Mouse (Mus musculus) embryonic fibroblast, embryonic 13.5 days (primary cell): ENCODE measurements around the gene Mta3. TPM values are rescaled to one million over a fixed set of nuclear protein-coding genes. Genes with fewer than 3 reads are reported as not detected.

Source experiments
- H3K27ac ChIP-seq: 2 replicates; pipeline ENCODE4 v1.5.1; 2012; ENCODE audit warnings: low read length, control low read depth, inconsistent platforms; ENCODE audit not compliant: insufficient read depth
- H3K4me1 ChIP-seq: 2 replicates; pipeline ENCODE4 v1.6.1; 2011; ENCODE audit warnings: low read length; ENCODE audit not compliant: control insufficient read depth, insufficient read depth
- H3K4me3 ChIP-seq: 2 replicates; pipeline ENCODE4 v1.5.1; 2011; ENCODE audit warnings: mild to moderate bottlenecking, control low read depth, low read length; ENCODE audit not compliant: insufficient read depth
- CTCF ChIP-seq: IDR thresholded peaks from 2 replicates; pipeline ENCODE4 v1.5.1; 2011; ENCODE audit warnings: mild to moderate bottlenecking, control low read depth, low read length, moderate library complexity, borderline replicate concordance; ENCODE audit not compliant: insufficient read depth
- POLR2A ChIP-seq: IDR thresholded peaks from 2 replicates; pipeline ENCODE4 v1.6.1; 2011; ENCODE audit warnings: low read depth, mild to moderate bottlenecking, control low read depth, low read length, moderate library complexity
- polyA plus RNA-seq: library from polyadenylated mRNA; stranded (reverse); fragments of >200 nt; gene quantifications from 2 replicates; pipeline ENCODE4 v1.2.4, GENCODE M21; 2011; ENCODE audit warnings: low read depth; ENCODE audit not compliant: missing spikeins, insufficient read length

The Mta3 gene
- polyA plus RNA-seq, 1 experiment = 41.2 TPM

- Histone ChIP-seq H3K4me1 (0 out of 2 replicates have a peak, but pooled peaks cover 2% of the 10 kb centered on the region), H3K27ac (no peak overlapping the region), H3K4me3 (no peak overlapping the region)
- TF ChIP-seq CTCF = no peak
- no peak for TF ChIP-seq POLR2A
These were observed 21.7 kb downstream of the Mta3 start for GRCm38 (mm10) chr17:83727707-83728106.

DNA sequence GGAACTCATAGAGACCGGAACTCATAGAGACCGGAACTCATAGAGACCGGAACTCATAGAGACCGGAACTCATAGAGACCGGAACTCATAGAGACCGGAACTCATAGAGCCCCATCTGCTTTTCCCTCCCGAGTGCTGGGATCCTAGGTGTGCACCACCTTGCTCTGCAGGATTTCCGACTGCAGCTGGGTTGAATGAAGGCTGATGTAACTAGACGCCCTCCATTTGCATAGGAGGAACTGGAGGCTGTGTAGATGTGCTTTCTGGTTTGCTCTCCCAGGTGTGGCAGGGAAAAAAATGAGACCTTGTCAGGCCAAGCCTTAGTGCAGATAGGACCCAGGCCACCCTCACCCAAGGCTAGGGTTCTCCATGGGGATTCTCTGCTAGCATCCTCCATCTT lies 23.1 kb downstream of the Mta3 start:
- TF ChIP-seq POLR2A = no peak
- TF ChIP-seq CTCF = no peak
- H3K4me1 ChIP-seq = 0 out of 2 replicates have a peak, but pooled peaks cover 2% of the 10 kb centered on the region
- no peak overlapping the region for H3K4me3 ChIP-seq
- no peak overlapping the region for H3K27ac ChIP-seq

- Histone ChIP-seq H3K4me3 (no peak overlapping the region), H3K4me1 (0 out of 2 replicates have a peak, but pooled peaks cover 2% of the 10 kb centered on the region), H3K27ac (no peak overlapping the region)
- TF ChIP-seq POLR2A = no peak
- TF ChIP-seq CTCF = no peak
These were observed 24.2 kb downstream of the Mta3 start for GRCm38 (mm10) chr17:83730123-83730522.

GRCm38 (mm10) chr17:83732166-83732629 lies 26.2 kb downstream of the Mta3 start:
- Histone ChIP-seq H3K27ac (peak overlapping the region; percentile 77), H3K4me1 (0 out of 2 replicates have a peak, but pooled peaks cover 2% of the 10 kb centered on the region), H3K4me3 (no peak overlapping the region)
- no peak for TF ChIP-seq CTCF
- peak; percentile 31; the same call in 1 of the 2 replicates for TF ChIP-seq POLR2A

- no peaks in the 10 kb centered on the region for H3K4me1 ChIP-seq
- no peak overlapping the region for H3K27ac ChIP-seq
- no peak overlapping the region for H3K4me3 ChIP-seq
- TF ChIP-seq CTCF (peak; percentile 71; the same call in 1 of the 2 replicates), POLR2A (no peak)
These were observed 26.8 kb downstream of the Mta3 start for GRCm38 (mm10) chr17:83732801-83733200.

- TF ChIP-seq POLR2A = no peak
- TF ChIP-seq CTCF = no peak
- H3K4me3 ChIP-seq = no peak overlapping the region
These were observed 30.7 kb downstream of the Mta3 start for GRCm38 (mm10) chr17:83736701-83737100.

DNA sequence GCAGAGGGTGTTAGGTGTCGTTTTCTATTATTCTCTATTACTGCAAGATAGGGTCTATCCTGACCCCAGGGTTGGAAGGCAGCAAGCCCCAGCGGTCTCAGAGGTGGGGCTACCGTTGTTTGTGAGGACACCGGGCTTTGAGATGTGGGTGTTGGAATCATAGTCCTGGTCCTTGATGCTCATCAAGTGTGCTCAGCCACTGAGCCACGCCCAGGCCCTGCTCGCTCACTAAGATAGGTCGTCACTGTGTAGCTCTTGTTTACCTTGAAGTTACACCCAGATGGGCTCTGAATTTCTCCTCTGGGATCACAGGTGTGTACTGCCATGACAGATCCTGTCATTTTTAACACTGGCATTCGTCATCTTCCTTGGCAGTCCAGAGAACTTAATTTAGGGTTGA lies 31.8 kb downstream of the Mta3 start:
- Histone ChIP-seq H3K27ac (no peak overlapping the region), H3K4me3 (no peak overlapping the region)
- TF ChIP-seq CTCF (no peak), POLR2A (no peak)

More at GRCm38 (mm10) chr17:83736701-83737100, 30.7 kb downstream of the Mta3 start:
- H3K27ac ChIP-seq = no peak overlapping the region
- H3K4me1 ChIP-seq = no peaks in the 10 kb centered on the region

DNA sequence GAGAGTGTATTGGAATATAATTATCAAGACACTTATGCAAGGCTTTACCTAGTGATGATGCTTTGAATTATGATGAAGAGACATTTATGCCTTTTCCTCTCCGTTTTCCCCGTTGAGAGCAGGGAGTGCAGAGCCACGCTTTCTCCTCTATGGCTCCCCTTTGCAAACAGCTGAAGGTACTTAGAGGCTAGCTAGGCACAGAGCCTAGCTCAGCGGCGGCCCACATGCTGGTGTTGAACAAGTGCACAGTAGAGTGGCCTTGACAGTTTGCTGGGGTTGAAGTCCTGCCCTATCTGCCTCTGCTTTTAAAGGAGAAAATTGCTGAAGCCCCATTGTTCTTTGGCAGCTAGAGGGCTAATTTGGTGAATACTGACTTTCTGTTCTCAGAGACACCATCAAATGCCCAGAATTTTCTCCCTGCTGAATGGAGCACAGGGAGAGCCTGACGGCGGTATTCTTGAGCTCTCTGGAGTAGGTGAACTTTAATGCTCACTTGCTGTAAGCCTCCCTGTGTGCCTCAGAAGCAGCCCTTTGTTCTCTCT lies 34.2 kb downstream of the Mta3 start:
- TF ChIP-seq POLR2A (no peak), CTCF (no peak)
- Histone ChIP-seq H3K27ac (no peak overlapping the region), H3K4me1 (no peaks in the 10 kb centered on the region), H3K4me3 (no peak overlapping the region)

More for the DNA sequence above, 31.8 kb downstream of the Mta3 start:
- no peaks in the 10 kb centered on the region for H3K4me1 ChIP-seq

- TF ChIP-seq CTCF (no peak), POLR2A (no peak)
- Histone ChIP-seq H3K4me3 (no peak overlapping the region), H3K27ac (no peak overlapping the region)
These were observed 35.3 kb downstream of the Mta3 start for GRCm38 (mm10) chr17:83741243-83741642.

DNA sequence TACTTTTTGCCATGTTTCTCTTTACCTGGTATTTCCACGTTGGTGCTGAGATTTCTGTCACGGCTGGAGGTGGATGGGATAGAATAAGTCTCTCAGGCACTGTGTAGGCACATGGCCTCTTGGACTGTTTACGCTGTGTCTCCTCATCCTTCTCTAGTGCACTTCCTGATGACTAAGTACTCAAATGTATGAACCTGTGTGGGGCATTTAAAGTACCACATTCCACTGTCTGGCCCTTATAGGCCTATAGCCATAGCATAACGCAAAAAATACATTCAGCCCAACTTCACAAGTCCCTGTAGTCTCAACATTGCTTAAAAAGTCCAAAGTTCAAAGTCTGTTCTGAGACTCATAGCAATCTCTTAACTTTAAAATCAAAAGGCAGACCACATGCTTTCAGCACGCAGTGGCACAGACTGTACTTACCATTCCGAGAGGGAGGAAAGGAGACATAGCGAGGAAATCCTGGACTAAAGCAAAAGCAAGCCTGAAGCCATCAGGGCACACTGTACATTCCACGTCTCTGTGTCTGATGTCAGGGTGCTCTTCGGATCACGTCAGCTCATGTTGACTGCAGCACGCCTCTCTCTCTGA lies 38.4 kb downstream of the Mta3 start:
- TF ChIP-seq POLR2A = no peak
- no peak for TF ChIP-seq CTCF
- H3K27ac ChIP-seq = no peak overlapping the region
- H3K4me3 ChIP-seq = no peak overlapping the region
- no peaks in the 10 kb centered on the region for H3K4me1 ChIP-seq

More at GRCm38 (mm10) chr17:83741243-83741642, 35.3 kb downstream of the Mta3 start:
- no peaks in the 10 kb centered on the region for H3K4me1 ChIP-seq
